Mouse (Mus musculus) hindbrain, embryonic 10.5 days (tissue): ENCODE data around the gene Rpl9-ps6. TPM values are rescaled to one million over a fixed set of nuclear protein-coding genes. Genes with fewer than 3 reads are reported as not detected.
"Not testable (repeated sequence)": the region's sequence is repeated elsewhere in the genome, so short reads cannot be mapped to it uniquely, and the experiment has no call there.

Source experiments
- DNase-seq: peaks from one replicate; pipeline ENCODE4 v3.0.0-alpha.2; 2017; ENCODE audit warnings: low spot score
- H3K27ac ChIP-seq: fragments of 300-500 bp; sonication (generic); 2 replicates; pipeline ENCODE4 v1.5.1; 2016; ENCODE audit warnings: mild to moderate bottlenecking, moderate library complexity
- H3K27me3 ChIP-seq: fragments of 300-500 bp; sonication (generic); 2 replicates; pipeline ENCODE4 v1.6.1; 2016; ENCODE audit warnings: mild to moderate bottlenecking; ENCODE audit not compliant: poor library complexity, insufficient read depth, severe bottlenecking
- H3K36me3 ChIP-seq: fragments of 300-500 bp; sonication (generic); 2 replicates; pipeline ENCODE4 v1.6.1; 2016; ENCODE audit warnings: mild to moderate bottlenecking, moderate library complexity
- H3K4me1 ChIP-seq: fragments of 300-500 bp; sonication (generic); replicated peaks from 2 replicates; pipeline ENCODE4 v1.6.1; 2016; ENCODE audit warnings: mild to moderate bottlenecking
- H3K4me3 ChIP-seq: fragments of 300-500 bp; sonication (generic); 2 replicates; pipeline ENCODE4 v1.5.1; 2016; ENCODE audit warnings: mild to moderate bottlenecking, moderate library complexity
- H3K9me3 ChIP-seq: fragments of 300-500 bp; sonication (generic); 2 replicates; pipeline ENCODE4 v1.6.1; 2016; ENCODE audit warnings: mild to moderate bottlenecking, moderate library complexity
- WGBS: fragments of 180-500 bp; shearing (Covaris S2); methylation state at CpG from one replicate; pipeline ENCODE4 v1.1.7; 2016; 5-methylcytosine and 5-hydroxymethylcytosine counted together
- polyA plus RNA-seq: library from polyadenylated mRNA; unstranded; fragments of >200 nt; fragmentation: Nextera tagmentation; extraction: Ambion mirVana; gene quantifications from 2 replicates; pipeline ENCODE4 v1.2.1, GENCODE M21; 2016

Gene Rpl9-ps6
- polyA plus RNA-seq, 1 experiment from 2014 or later: 54.2 TPM

DNA sequence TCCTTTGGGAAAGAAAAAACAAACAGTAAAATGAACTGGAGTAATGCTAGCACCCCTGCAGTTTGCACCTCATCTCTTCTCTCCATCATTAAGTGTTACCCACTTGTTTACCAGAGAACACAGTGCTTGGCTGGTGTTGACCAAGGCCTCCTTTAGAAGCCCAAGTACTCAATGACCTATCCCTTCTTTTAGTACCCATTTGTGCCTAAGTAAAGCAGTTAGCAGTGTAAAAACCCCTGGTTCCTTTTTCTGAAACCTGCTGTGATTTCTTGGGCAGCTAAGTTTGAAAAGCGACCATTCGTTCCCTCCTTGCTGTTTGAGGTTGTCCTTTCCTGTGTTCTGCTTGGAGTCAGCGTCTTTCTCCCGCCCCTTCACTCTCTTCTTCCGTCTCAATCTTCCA is 26.6 kb upstream of the Rpl9-ps6 start:
- Histone ChIP-seq H3K27me3 (no peaks in the 10 kb centered on the region), H3K4me1 (peaks cover under 1% of the 10 kb centered on the region), H3K4me3 (no peak overlapping the region), H3K9me3 (no peaks in the 10 kb centered on the region), H3K36me3 (peaks cover 64% of the 10 kb centered on the region), H3K27ac (no peak overlapping the region)
- DNase-seq: no peak
- WGBS: 93% methylated on average over 5 of the region's 5 CpGs

DNA sequence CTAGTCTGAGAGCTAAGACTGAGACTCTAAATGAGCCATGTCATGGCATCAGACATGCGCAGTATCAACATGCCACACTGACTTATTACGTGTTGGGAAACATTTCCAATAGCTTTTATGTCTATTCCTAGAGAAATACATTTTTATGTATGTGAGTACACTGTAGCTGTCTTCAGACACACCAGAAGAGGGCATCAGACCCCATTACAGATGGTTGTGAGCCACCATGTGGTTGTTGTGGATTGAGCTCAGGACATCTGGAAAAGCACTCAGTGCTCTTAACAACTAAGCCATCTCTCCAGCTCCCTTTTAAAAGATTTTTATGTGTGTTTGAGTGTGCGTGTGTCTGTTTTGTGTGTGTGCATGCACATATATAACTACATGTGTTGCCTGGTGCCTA is 26.0 kb upstream of the Rpl9-ps6 start:
- no peak for DNase-seq
- Histone ChIP-seq H3K4me1 (peaks cover 7% of the 10 kb centered on the region), H3K27me3 (no peaks in the 10 kb centered on the region), H3K27ac (no peak overlapping the region), H3K4me3 (no peak overlapping the region), H3K9me3 (no peaks in the 10 kb centered on the region), H3K36me3 (peaks cover 57% of the 10 kb centered on the region)
- 95% methylated on average over 3 of the region's 3 CpGs for WGBS

GRCm38 (mm10) chr19:32490976-32491375 is 24.6 kb upstream of the Rpl9-ps6 start:
- no peaks in the 10 kb centered on the region for H3K9me3 ChIP-seq

GRCm38 (mm10) chr19:32489166-32489895 is 23.0 kb upstream of the Rpl9-ps6 start:
- WGBS: 90% methylated on average over 12 of the region's 12 CpGs
- no peak overlapping the region for H3K4me3 ChIP-seq
- H3K9me3 ChIP-seq: no peaks in the 10 kb centered on the region
- peaks cover 24% of the 10 kb centered on the region for H3K4me1 ChIP-seq
- no peak overlapping the region for H3K27ac ChIP-seq
- H3K27me3 ChIP-seq: no peaks in the 10 kb centered on the region
- H3K36me3 ChIP-seq: peaks cover 31% of the 10 kb centered on the region
- DNase-seq: no peak

More at GRCm38 (mm10) chr19:32490976-32491375, 24.6 kb upstream of the Rpl9-ps6 start:
- WGBS: 91% methylated on average over 2 of the region's 2 CpGs
- Histone ChIP-seq H3K27ac (no peak overlapping the region), H3K4me3 (no peak overlapping the region), H3K4me1 (peaks cover 17% of the 10 kb centered on the region), H3K27me3 (no peaks in the 10 kb centered on the region), H3K36me3 (peaks cover 47% of the 10 kb centered on the region)
- no peak for DNase-seq

- H3K36me3 ChIP-seq: peaks cover 15% of the 10 kb centered on the region
- H3K9me3 ChIP-seq: no peaks in the 10 kb centered on the region
- no peak for DNase-seq
- peaks cover 24% of the 10 kb centered on the region for H3K4me1 ChIP-seq
- no peaks in the 10 kb centered on the region for H3K27me3 ChIP-seq
- no peak overlapping the region for H3K27ac ChIP-seq
- H3K4me3 ChIP-seq: peak overlapping the region; percentile 72
- WGBS: 87% methylated on average over 8 of the region's 8 CpGs
These were observed 21.3 kb upstream of the Rpl9-ps6 start for GRCm38 (mm10) chr19:32487595-32488255.

DNA sequence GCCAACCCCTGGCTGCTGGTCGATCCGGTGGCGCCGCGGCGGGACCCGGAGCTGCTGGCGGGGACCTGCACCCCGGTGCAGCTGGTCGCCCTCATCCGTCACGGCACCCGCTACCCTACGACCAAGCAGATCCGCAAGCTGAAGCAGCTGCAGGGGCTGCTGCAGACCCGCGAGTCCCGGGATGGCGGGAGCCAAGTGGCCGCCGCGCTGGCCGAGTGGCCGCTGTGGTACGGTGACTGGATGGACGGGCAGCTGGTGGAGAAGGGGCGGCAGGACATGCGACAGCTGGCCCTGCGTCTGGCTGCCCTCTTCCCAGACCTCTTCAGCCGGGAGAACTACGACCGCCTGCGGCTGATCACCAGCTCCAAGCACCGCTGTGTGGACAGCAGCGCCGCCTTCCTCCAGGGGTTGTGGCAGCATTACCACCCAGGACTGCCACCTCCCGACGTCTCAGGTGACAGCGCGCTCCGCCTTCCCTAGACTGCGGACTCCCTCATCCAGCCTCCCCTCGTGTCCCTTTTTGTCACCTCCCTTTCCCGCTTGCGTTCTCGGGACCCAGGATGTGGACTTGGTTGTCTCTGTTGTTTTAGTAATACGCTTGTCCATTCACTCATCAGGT is 19.8 kb upstream of the Rpl9-ps6 start:
- Histone ChIP-seq H3K27ac (peak overlapping the region; percentile 93), H3K4me1 (peaks cover 24% of the 10 kb centered on the region)
- WGBS: under 1% methylated on average over 47 of the region's 47 CpGs

DNA sequence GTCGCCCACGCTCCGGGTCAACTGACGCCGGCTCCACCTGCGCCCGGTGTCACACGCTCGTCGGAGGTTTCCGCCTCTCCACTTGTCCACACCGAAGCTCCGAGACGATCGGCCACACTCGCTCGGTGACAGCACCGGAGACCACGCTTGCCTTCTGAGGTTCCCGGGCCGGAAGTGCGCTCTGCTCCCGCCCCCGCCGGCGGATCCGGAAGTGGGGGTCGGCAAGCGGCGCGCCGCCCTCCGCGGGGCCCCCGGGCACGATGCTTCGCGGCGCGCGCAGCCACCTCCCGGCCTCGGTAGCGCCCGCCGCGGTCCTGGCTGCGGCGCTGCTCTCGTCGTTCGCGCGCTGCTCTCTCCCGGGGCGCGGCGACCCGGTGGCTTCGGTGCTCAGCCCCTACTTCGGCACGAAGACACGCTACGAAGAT is 19.3 kb upstream of the Rpl9-ps6 start, which contains the start of gene Minpp1:
TSS of gene Minpp1 (plus strand) at position 89 of the 425 bp plus-strand sequence.
- Histone ChIP-seq H3K9me3 (no peaks in the 10 kb centered on the region), H3K27me3 (no peaks in the 10 kb centered on the region), H3K4me3 (peak within 1 kb of the TSS; percentile 72), H3K4me1 (peaks cover 24% of the 10 kb centered on the region), H3K36me3 (no peaks in the 10 kb centered on the region), H3K27ac (peak within 1 kb of the TSS; percentile 93)
- peak; percentile 87 for DNase-seq
- WGBS: under 1% methylated on average over 64 of the region's 64 CpGs

More for the DNA sequence above, 19.8 kb upstream of the Rpl9-ps6 start:
- not testable (repeated sequence) for H3K27me3 ChIP-seq, H3K9me3 ChIP-seq, H3K36me3 ChIP-seq
- H3K4me3 ChIP-seq: peak overlapping the region; percentile 72
- DNase-seq: peak; percentile 65

DNA sequence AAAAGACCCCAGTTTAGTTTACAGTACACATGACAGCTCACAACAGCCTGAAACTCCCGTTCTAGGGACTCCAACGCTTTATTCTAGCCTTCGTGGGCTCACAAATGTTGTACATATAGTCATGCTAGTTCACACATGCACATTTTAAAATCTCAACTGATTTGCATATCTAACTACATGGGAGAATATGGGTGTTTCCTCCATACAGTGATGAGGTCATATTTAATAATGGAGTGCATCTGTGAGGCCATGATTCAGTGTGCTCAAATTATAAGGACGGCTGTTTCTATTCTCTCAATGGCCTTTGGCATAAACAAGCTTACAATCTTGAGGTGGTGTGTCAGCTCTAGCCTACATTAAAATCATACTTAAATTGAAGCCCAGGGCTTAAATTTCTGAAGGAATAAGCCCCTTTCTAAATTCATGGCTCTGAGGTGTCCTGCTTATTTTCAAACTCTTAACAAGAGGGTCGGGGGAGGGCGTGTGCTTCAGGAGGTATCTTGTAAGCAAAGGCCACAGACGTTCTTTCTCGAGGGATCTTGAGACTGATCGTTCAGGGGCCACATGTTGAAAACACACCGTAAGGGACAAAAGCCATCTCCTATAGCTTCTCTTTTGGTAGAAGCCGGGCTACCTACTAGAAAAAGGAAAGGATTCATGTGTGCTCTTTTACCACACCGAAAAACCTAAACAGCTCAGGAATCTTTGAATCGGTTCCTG is 18.7 kb upstream of the Rpl9-ps6 start:
- H3K36me3 ChIP-seq: no peaks in the 10 kb centered on the region
- WGBS: 20% methylated on average over 13 of the region's 13 CpGs
- peaks cover 24% of the 10 kb centered on the region for H3K4me1 ChIP-seq
- no peaks in the 10 kb centered on the region for H3K27me3 ChIP-seq
- H3K27ac ChIP-seq: peak overlapping the region; percentile 93
- H3K9me3 ChIP-seq: no peaks in the 10 kb centered on the region
- DNase-seq: no peak
- H3K4me3 ChIP-seq: peak overlapping the region; percentile 72

- H3K4me1 ChIP-seq: peaks cover 9% of the 10 kb centered on the region
- no peak overlapping the region for H3K27ac ChIP-seq
- H3K27me3 ChIP-seq: no peaks in the 10 kb centered on the region
- no peaks in the 10 kb centered on the region for H3K9me3 ChIP-seq
- 79% methylated on average over 4 of the region's 4 CpGs for WGBS
- H3K36me3 ChIP-seq: no peaks in the 10 kb centered on the region
- DNase-seq: no peak
- H3K4me3 ChIP-seq: no peak overlapping the region
These were observed 15.1 kb upstream of the Rpl9-ps6 start for GRCm38 (mm10) chr19:32481511-32481910.

GRCm38 (mm10) chr19:32480791-32481442 is 14.5 kb upstream of the Rpl9-ps6 start:
- Histone ChIP-seq H3K27me3 (no peaks in the 10 kb centered on the region), H3K27ac (no peak overlapping the region), H3K4me3 (no peak overlapping the region), H3K9me3 (no peaks in the 10 kb centered on the region), H3K36me3 (no peaks in the 10 kb centered on the region), H3K4me1 (peaks cover 7% of the 10 kb centered on the region)
- WGBS: 89% methylated on average over 8 of the region's 8 CpGs
- no peak for DNase-seq

GRCm38 (mm10) chr19:32480255-32480654 is 13.9 kb upstream of the Rpl9-ps6 start:
- H3K9me3 ChIP-seq: no peaks in the 10 kb centered on the region
- H3K4me3 ChIP-seq: no peak overlapping the region
- 88% methylated on average over 5 of the region's 5 CpGs for WGBS
- no peaks in the 10 kb centered on the region for H3K36me3 ChIP-seq
- H3K27ac ChIP-seq: no peak overlapping the region
- H3K4me1 ChIP-seq: peaks cover 6% of the 10 kb centered on the region
- DNase-seq: no peak
- H3K27me3 ChIP-seq: no peaks in the 10 kb centered on the region

DNA sequence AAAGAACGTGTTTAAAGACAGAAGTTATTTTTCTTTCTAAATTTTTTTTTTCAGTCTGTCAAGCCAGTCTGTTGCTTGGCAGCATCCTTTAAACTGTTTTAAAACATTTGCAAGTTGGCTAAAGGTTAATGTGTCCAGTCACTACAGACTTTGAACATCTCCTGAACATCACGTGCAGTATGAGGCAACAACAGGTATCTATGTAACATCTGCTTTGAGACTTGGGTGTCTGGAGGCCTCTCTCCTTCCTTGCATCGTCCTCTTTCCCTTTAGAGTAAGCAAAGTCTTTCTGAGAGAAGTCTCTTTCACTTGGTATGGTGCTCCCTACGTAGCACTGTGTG is 10.3 kb upstream of the Rpl9-ps6 start:
- H3K36me3 ChIP-seq: no peaks in the 10 kb centered on the region
- no peaks in the 10 kb centered on the region for H3K9me3 ChIP-seq
- no peaks in the 10 kb centered on the region for H3K4me1 ChIP-seq
- DNase-seq: no peak
- H3K27ac ChIP-seq: no peak overlapping the region
- no peak overlapping the region for H3K4me3 ChIP-seq
- WGBS: 82% methylated on average over 4 of the region's 4 CpGs
- H3K27me3 ChIP-seq: no peaks in the 10 kb centered on the region
